Comparison of ENCODE assay signal across 9 mouse cellular contexts in the genomic region with DNA sequence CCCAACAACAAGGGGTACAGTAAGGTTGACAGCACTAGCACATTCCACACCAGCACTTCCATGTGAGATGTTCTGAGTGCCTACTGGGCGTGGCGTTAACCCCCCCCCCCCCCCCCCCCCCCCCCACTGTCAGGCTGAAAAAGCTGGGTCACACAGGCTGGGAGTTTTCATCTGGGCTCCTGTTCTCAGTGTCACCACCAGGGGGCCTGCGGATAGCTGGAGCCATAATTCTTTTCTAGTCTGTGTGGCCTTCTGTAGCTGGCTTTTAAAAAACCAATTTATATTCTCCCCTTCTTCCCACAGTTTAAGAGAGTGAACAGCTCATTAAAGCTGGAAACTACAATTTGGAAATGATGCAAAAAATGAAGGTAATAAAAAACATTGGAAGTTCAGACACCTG.
A peak's percentile ranks its signal among the peaks of the same experiment; 100 is the strongest.
DNase-seq lines count a peak whose midpoint lies in the region; ATAC-seq and TF ChIP-seq lines count a peak whose summit lies in the region.
"Had no signal": no experiment of that assay in that cellular context is flagged by ENCODE, and none has a peak within 500 bp of the region (broad histone marks: within the 10 kb centered on the region; RNA-seq: fewer than 3 reads in every experiment).

No protein-coding gene starts in this region.

- no peak for TF ChIP-seq EP300 in stomach, postnatal 0 days (optimal IDR thresholded peaks at IDR 0.05)

- H3K4me2 ChIP-seq in forebrain, embryonic 11.5 days (ENCODE audit: low read depth, low read length, severe bottlenecking), result no peak overlapping the region
- no peak overlapping the region for H3K4me2 ChIP-seq in forebrain, embryonic 15.5 days (replicated peaks)
- no peak overlapping the region for H3K4me2 ChIP-seq in stomach, postnatal 0 days (replicated peaks; ENCODE audit: low read depth)
- H3K4me2 ChIP-seq: heart, embryonic 15.5 days had no signal

- no peak overlapping the region for H3K4me3 ChIP-seq in forebrain, embryonic 11.5 days (ENCODE audit: low read depth, low read length)
- H3K4me3 ChIP-seq in forebrain, embryonic 15.5 days, result no peak overlapping the region
- no peak overlapping the region for H3K4me3 ChIP-seq in stomach, postnatal 0 days (ENCODE audit: low read depth, low read length)
- H3K4me3 ChIP-seq: heart, embryonic 15.5 days had no signal

- H3K27ac ChIP-seq in forebrain, embryonic 11.5 days (ENCODE audit: low read depth, low read length), result no peak overlapping the region
- H3K27ac ChIP-seq in forebrain, embryonic 15.5 days (replicated peaks), result no peak overlapping the region
- H3K27ac ChIP-seq in stomach, postnatal 0 days (replicated peaks), result no peak overlapping the region
- H3K27ac ChIP-seq: heart, embryonic 15.5 days had no signal

- intact Hi-C loops in heart, postnatal 36 days (cut with DNase I), result loop anchor here (5.0 kb wide), 1 partner anchor 317 kb away; no protein-coding TSS in a partner anchor

- peak; percentile 75 for TF ChIP-seq CTCF in stomach, postnatal 0 days (IDR thresholded peaks at IDR 0.05; ENCODE audit: low read depth)

- no peaks in the 10 kb centered on the region for H3K9me3 ChIP-seq in forebrain, embryonic 11.5 days (ENCODE audit: control insufficient read depth, low read length)
- H3K9me3 ChIP-seq in forebrain, embryonic 15.5 days, result no peaks in the 10 kb centered on the region
- H3K9me3 ChIP-seq in stomach, postnatal 0 days (ENCODE audit: control insufficient read depth, low read length), result no peaks in the 10 kb centered on the region
- H3K9me3 ChIP-seq: heart, embryonic 15.5 days had no signal

- WGBS in forebrain, embryonic 11.5 days, result 12% methylated on average over 3 of the region's 3 CpGs
- 8% methylated on average over 3 of the region's 3 CpGs for WGBS in forebrain, embryonic 15.5 days
- WGBS in stomach, postnatal 0 days, result 8% methylated on average over 3 of the region's 3 CpGs

- no peaks in the 10 kb centered on the region for H3K27me3 ChIP-seq in forebrain, embryonic 11.5 days (ENCODE audit: control insufficient read depth, insufficient read depth, low read length)
- H3K27me3 ChIP-seq in forebrain, embryonic 15.5 days, result no peaks in the 10 kb centered on the region
- no peaks in the 10 kb centered on the region for H3K27me3 ChIP-seq in stomach, postnatal 0 days (ENCODE audit: control insufficient read depth, insufficient read depth, low read length)
- H3K27me3 ChIP-seq: heart, embryonic 15.5 days had no signal

- no peak for ATAC-seq in forebrain, embryonic 11.5 days (replicated peaks; ENCODE audit: low FRiP score)
- no peak for ATAC-seq in forebrain, embryonic 15.5 days (replicated peaks)
- ATAC-seq in stomach, postnatal 0 days (ENCODE audit: low FRiP score, low TSS enrichment), result peak; percentile 54; the same call in 1 of the 2 replicates

- peak; percentile 75 for DNase-seq in forebrain, embryonic 11.5 days (ENCODE audit: low spot score)
- DNase-seq in right cerebral cortex, adult 18-20 months, result peak; percentile 33
- no peak for DNase-seq in right cerebral cortex, postnatal 25 days
- peak; percentile 76 to 81 for DNase-seq in cerebellum, postnatal 10 days
- peak; percentile 37 to 60 for DNase-seq in heart, postnatal 36 days
- peak; percentile 72 for DNase-seq in lung, postnatal 10 days
- peak; percentile 56 for DNase-seq in stomach, postnatal 0 days (ENCODE audit: low spot score)

- no peaks in the 10 kb centered on the region for H3K4me1 ChIP-seq in forebrain, embryonic 11.5 days (replicated peaks; ENCODE audit: control insufficient read depth, insufficient read depth, low read length)
- H3K4me1 ChIP-seq in forebrain, embryonic 15.5 days, result no peaks in the 10 kb centered on the region
- no peaks in the 10 kb centered on the region for H3K4me1 ChIP-seq in stomach, postnatal 0 days (replicated peaks; ENCODE audit: control insufficient read depth, insufficient read depth)
- H3K4me1 ChIP-seq: heart, embryonic 15.5 days had no signal

- no peak overlapping the region for H3K9ac ChIP-seq in forebrain, embryonic 11.5 days (ENCODE audit: low read length)
- H3K9ac ChIP-seq in forebrain, embryonic 15.5 days (replicated peaks), result no peak overlapping the region
- H3K9ac ChIP-seq in stomach, postnatal 0 days (ENCODE audit: low read length), result no peak overlapping the region
- H3K9ac ChIP-seq: heart, embryonic 15.5 days had no signal

- H3K36me3 ChIP-seq in forebrain, embryonic 11.5 days (ENCODE audit: control insufficient read depth, insufficient read depth, low read length), result no peaks in the 10 kb centered on the region
- no peaks in the 10 kb centered on the region for H3K36me3 ChIP-seq in forebrain, embryonic 15.5 days
- H3K36me3 ChIP-seq in stomach, postnatal 0 days (ENCODE audit: control insufficient read depth, insufficient read depth, low read length), result no peaks in the 10 kb centered on the region
